9 mouse cellular contexts compared by ENCODE assay signal in genomic region chr1:170521520-170522205, GRCm38 (mm10).
DNase-seq lines count a peak whose midpoint lies in the region; ATAC-seq lines count a peak whose summit lies in the region.
"Had no signal": no experiment of that assay in that cellular context is flagged by ENCODE, and none has a peak within 500 bp of the region (broad histone marks: within the 10 kb centered on the region; RNA-seq: fewer than 3 reads in every experiment).

No protein-coding gene starts in this region.

- no peaks in the 10 kb centered on the region for H3K4me1 ChIP-seq in lung, embryonic 15.5 days
- H3K4me1 ChIP-seq in embryonic facial prominence, embryonic 14.5 days (ENCODE audit: control insufficient read depth, insufficient read depth, low read length): no peaks in the 10 kb centered on the region
- peaks cover 18% of the 10 kb centered on the region for H3K4me1 ChIP-seq in hindbrain, embryonic 13.5 days (replicated peaks)
- H3K4me1 ChIP-seq in midbrain, embryonic 11.5 days (ENCODE audit: control insufficient read depth, insufficient read depth, low read length): peaks cover 8% of the 10 kb centered on the region

- H3K27me3 ChIP-seq in lung, embryonic 15.5 days: no peaks in the 10 kb centered on the region
- H3K27me3 ChIP-seq in embryonic facial prominence, embryonic 14.5 days (replicated peaks; ENCODE audit: control insufficient read depth, insufficient read depth, low read length): no peaks in the 10 kb centered on the region
- no peaks in the 10 kb centered on the region for H3K27me3 ChIP-seq in hindbrain, embryonic 13.5 days
- H3K27me3 ChIP-seq in midbrain, embryonic 11.5 days (ENCODE audit: control insufficient read depth, insufficient read depth, low read length): no peaks in the 10 kb centered on the region

- no peaks in the 10 kb centered on the region for H3K9me3 ChIP-seq in lung, embryonic 15.5 days
- H3K9me3 ChIP-seq in embryonic facial prominence, embryonic 14.5 days (ENCODE audit: control insufficient read depth, low read length): 0 out of 2 replicates have a peak, but pooled peaks cover 5% of the 10 kb centered on the region
- no peaks in the 10 kb centered on the region for H3K9me3 ChIP-seq in hindbrain, embryonic 13.5 days
- no peaks in the 10 kb centered on the region for H3K9me3 ChIP-seq in midbrain, embryonic 11.5 days (ENCODE audit: control insufficient read depth, low read length)

- ATAC-seq in lung, embryonic 15.5 days (ENCODE audit: borderline replicate concordance, extremely low read depth, low FRiP score, low TSS enrichment): 0 out of 2 replicates have a peak, but pooled peaks have one; percentile 35
- ATAC-seq in embryonic facial prominence, embryonic 14.5 days (ENCODE audit: low read depth): peak; percentile 82
- ATAC-seq in hindbrain, embryonic 13.5 days (ENCODE audit: low FRiP score): peak; percentile 57
- peak; percentile 81 for ATAC-seq in midbrain, embryonic 11.5 days (ENCODE audit: low FRiP score)

- no peak overlapping the region for H3K27ac ChIP-seq in lung, embryonic 15.5 days
- no peak overlapping the region for H3K27ac ChIP-seq in embryonic facial prominence, embryonic 14.5 days (replicated peaks; ENCODE audit: low read depth, low read length)
- H3K27ac ChIP-seq in hindbrain, embryonic 13.5 days: peak overlapping the region; percentile 44; the same call in 1 of the 2 replicates
- no peak overlapping the region for H3K27ac ChIP-seq in midbrain, embryonic 11.5 days (ENCODE audit: low read depth, low read length)

- no peak for DNase-seq in lung, postnatal 4 days
- peak; percentile 66 for DNase-seq in embryonic facial prominence, embryonic 14.5 days (ENCODE audit: low spot score)
- DNase-seq in midbrain, embryonic 11.5 days (ENCODE audit: low spot score, missing footprints): peak; percentile 81
- no peak for DNase-seq in B cell, adult 2 months
- DNase-seq in gastrocnemius, postnatal 25 days: no peak
- no peak for DNase-seq in spleen, adult 18-20 months

- H3K36me3 ChIP-seq in lung, embryonic 15.5 days: no peaks in the 10 kb centered on the region
- no peaks in the 10 kb centered on the region for H3K36me3 ChIP-seq in embryonic facial prominence, embryonic 14.5 days (ENCODE audit: control insufficient read depth, insufficient read depth, low read length)
- H3K36me3 ChIP-seq in hindbrain, embryonic 13.5 days: no peaks in the 10 kb centered on the region; the same call in 1 of the 2 replicates
- no peaks in the 10 kb centered on the region for H3K36me3 ChIP-seq in midbrain, embryonic 11.5 days (ENCODE audit: control insufficient read depth, insufficient read depth, low read length)
- H3K36me3 ChIP-seq: G1E had no signal

- H3K9ac ChIP-seq in lung, embryonic 15.5 days: no peak overlapping the region
- H3K9ac ChIP-seq in embryonic facial prominence, embryonic 14.5 days (ENCODE audit: low read depth, low read length): no peak overlapping the region
- peak overlapping the region; percentile 24; the same call in 1 of the 2 replicates for H3K9ac ChIP-seq in hindbrain, embryonic 13.5 days
- no peak overlapping the region for H3K9ac ChIP-seq in midbrain, embryonic 11.5 days (ENCODE audit: low read length)

- H3K4me3 ChIP-seq in lung, embryonic 15.5 days: no peak overlapping the region
- no peak overlapping the region for H3K4me3 ChIP-seq in embryonic facial prominence, embryonic 14.5 days (ENCODE audit: low read depth, low read length)
- H3K4me3 ChIP-seq in hindbrain, embryonic 13.5 days: no peak overlapping the region
- H3K4me3 ChIP-seq in midbrain, embryonic 11.5 days (ENCODE audit: low read depth, low read length): no peak overlapping the region

- H3K4me2 ChIP-seq in lung, embryonic 15.5 days: no peak overlapping the region
- no peak overlapping the region for H3K4me2 ChIP-seq in embryonic facial prominence, embryonic 14.5 days (ENCODE audit: low read depth, low read length)
- no peak overlapping the region for H3K4me2 ChIP-seq in hindbrain, embryonic 13.5 days
- H3K4me2 ChIP-seq in midbrain, embryonic 11.5 days: no peak overlapping the region

- WGBS in lung, embryonic 15.5 days: 49% methylated on average over 6 of the region's 6 CpGs
- 51% methylated on average over 6 of the region's 6 CpGs for WGBS in embryonic facial prominence, embryonic 14.5 days
- WGBS in hindbrain, embryonic 13.5 days: 36% methylated on average over 6 of the region's 6 CpGs
- 33% methylated on average over 6 of the region's 6 CpGs for WGBS in midbrain, embryonic 11.5 days

Comparison
In these comparisons a context has a peak if more than half of its experiments do, and no peak if none do; other contexts are left out.
1. DNase-seq: peak in embryonic facial prominence, embryonic 14.5 days (single experiment) and midbrain, embryonic 11.5 days (single experiment); none in lung, postnatal 4 days (0 of 2), B cell, adult 2 months (0 of 2), gastrocnemius, postnatal 25 days (single experiment) and spleen, adult 18-20 months (0 of 2).
2. Peak in every context shown above with its lines, with median percentiles within 50 percentile points of each other: ATAC-seq.